Mouse (Mus musculus) heart, postnatal 0 days (tissue): ENCODE data around the gene Mas1.

Experiments used
- CTCF ChIP-seq: IDR thresholded peaks from 2 replicates; pipeline ENCODE4 v1.5.1; 2016; ENCODE audit warnings: antibody characterized with exemption, control low read depth, low read depth
- EP300 ChIP-seq: IDR thresholded peaks from 2 replicates; pipeline ENCODE4 v1.6.1; 2016; ENCODE audit warnings: antibody characterized with exemption, low read depth

DNA sequence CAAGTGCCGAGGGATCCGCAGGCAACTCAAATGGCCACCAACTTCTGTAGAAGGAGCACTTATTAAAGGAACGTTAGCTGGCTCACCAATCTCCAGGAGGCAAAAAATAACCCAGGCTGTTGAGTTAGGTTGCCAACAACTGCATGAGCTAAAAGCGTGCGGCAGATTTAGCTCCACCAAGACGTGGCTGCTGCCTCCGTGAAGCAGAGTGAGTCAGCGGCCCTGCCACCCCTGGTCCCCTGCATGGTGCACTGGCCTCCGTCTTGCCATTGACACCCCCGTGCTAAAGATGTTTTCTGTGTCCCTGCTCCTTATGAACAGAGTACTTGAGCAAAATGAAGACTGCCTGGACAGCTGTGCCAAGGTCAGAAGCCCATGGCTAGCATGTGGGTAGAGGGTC, 1.1 kb downstream of the Mas1 start:
- no peak for TF ChIP-seq CTCF
- TF ChIP-seq EP300: no peak
